Mouse (Mus musculus): ENCODE data around the gene Meis2. TPM values are rescaled to one million over a fixed set of nuclear protein-coding genes. Genes with fewer than 3 reads are reported as not detected.

Meis2 gene
- polyA plus RNA-seq, 1 experiment from 2014 or later = 8.2 TPM

DNA sequence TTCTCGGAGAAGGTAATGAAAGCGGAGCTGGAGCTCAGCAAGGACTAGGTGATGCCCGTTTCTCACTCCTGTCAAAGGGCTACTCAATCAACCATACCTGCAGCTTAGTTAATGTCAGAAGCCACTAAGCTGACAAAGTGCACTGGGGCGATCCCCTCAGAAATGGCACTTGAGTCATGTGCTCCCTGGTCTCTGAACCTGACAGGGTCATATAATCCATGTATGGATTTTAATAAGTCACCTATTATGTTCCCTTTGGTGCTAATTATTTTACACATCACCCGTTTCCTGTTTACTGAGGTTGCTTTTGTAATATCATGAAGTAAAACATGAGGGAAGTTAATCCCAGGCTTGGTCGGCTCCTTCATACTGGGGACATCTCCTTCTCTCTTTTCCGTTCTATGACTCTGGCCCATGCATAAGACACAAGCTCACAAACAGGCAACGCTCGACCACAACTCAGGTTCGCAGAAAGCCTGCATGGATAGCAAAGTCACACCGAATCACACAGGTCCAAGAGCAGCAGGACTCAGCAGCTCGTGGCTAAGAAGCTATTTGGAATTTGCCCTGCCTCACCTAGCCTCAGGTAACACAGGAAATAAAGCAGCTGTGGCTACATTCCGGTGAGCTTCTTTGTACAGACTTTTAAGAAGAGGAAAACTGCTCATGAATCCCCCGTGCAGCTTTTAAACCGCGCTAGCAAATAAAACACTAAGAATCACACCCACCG lies 153.6 kb downstream of the Meis2 start:
- no peak for DNase-seq (ENCODE audit: low spot score)

DNA sequence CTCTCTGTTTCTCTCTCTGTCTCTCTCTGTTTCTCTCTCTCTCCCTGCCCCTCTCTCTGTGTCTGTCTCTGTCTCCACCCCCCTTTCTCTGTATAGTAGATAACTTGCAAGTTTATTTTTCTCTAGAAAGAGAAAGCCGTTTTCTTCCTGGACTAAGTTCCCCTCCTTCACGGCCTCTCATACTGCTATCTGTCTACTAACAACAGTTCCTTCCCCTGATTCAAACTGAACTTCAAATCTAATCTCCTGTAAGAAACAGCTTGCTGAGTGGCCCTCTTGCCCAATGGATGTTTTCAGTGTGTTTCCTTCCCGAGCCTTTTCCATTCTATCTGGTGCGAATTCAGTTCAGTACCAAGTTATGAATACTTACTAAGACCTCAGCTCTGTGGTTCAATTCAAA lies 155.4 kb downstream of the Meis2 start:
- no peak for DNase-seq (ENCODE audit: low spot score)

DNA sequence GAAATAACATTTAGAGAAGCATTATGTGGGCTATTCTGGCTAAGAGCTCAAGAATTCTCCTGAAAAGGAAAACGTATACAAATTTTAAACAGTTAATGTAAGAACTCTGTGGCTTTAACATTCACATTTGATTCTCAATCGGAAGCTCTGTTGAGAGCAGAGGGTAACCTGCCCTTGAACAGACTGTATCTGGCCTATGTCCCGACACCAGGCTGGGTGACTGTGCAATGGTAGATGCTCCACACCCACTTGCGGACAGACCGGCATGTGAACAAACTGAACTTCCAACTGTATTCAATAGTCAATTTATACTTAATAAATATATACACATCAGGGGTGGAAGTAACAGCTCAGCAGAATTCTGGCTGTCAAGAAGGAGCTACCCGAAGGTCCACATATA lies 164.6 kb downstream of the Meis2 start:
- DNase-seq (ENCODE audit: low spot score) = no peak

DNA sequence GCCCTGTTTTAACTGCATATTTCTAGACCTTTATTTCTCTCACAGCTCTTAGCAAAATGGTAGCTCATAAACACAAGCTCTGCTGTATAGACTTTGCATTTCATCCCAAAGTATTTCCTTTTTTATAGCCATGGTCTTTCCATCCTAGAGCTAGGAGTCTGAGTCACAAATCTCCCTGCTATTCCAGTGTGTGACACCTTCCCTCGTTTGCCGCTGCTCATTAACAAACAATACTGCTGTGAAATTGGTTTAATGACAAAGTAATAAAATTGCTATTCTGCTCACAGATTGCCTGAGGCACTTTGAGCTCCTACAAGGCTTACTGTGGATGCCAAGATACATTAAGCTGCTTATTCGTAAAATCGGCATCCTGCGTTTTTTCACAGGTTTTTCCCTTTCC lies 168.1 kb downstream of the Meis2 start:
- no peak for DNase-seq (ENCODE audit: low spot score)

DNA sequence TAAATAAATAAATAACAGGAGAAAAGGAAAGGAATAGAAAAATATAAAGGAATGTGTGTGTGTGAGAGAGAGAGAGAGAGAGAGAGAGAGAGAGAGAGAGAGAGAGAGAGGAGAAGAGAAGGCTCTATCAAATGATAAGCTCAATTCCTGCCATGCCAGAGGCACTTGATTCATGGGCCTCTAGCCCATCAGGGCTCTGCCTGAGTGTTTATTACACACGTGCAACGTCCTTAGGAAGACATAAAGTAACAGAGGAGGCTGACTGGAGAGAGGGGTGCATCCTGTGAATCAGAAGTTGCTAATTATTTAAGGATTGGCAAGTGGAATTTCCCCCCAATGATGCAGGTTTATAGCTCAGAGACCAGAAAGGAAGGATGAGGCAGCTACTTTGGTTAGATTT lies 168.6 kb downstream of the Meis2 start:
- no peak for DNase-seq (ENCODE audit: low spot score)

DNA sequence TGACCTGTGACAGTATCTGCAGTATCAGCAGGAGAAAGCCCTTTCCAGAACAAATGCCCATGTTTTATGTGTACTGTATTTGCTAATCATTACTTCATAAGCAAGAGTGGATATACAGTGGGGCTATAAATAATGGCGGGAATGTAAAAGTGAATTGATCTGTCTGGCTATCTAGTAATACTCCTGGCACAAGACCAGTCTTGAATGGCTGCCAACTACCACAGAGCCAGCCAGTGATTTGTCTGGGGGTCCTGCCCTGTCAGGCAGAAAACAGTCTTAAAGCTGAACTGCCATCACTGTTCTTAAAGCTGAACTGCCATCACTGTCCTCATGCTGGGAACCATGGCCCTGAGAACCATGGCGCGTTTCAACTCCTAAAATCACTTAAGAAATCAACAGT lies 169.9 kb downstream of the Meis2 start:
- DNase-seq (ENCODE audit: low spot score) = no peak

DNA sequence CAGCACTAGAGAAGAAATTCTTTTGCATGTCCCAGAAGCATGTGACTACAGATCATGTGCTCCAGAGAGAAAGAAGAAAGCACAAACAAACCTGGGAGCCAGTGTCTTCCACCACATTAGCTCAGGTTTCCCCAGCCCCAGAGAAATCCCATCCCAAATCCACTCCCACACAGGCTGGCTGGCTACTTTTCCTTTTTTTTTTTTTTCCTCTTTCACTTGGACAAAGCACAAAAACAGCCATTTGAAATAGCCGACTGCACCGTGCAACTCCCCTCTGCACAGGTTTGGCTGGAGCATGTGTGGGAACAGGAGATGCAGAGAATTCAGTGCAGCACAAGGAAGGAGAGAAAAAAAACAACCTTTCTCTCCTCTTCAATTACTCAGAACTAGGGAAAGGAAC lies 170.4 kb downstream of the Meis2 start:
- DNase-seq (ENCODE audit: low spot score) = no peak

DNA sequence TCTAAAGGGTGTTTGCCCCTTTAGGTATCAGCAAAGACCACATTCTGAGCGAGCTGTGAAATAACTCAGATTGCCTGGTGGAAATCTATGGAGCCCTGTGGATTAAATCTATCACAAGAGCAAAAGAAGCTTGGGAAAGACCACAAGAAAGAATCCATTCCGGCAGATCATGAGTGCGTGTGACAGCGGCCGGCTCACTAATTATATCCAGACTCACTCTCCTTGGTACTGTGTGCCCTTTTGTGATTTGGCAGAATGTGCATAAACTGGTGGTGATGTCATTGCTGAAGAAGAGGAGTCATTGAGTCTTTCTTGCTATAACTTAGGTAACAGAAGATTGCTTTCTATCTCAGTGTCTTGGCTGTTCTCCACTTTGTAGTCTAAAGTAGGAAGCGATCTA lies 172.5 kb downstream of the Meis2 start:
- DNase-seq (ENCODE audit: low spot score) = no peak

DNA sequence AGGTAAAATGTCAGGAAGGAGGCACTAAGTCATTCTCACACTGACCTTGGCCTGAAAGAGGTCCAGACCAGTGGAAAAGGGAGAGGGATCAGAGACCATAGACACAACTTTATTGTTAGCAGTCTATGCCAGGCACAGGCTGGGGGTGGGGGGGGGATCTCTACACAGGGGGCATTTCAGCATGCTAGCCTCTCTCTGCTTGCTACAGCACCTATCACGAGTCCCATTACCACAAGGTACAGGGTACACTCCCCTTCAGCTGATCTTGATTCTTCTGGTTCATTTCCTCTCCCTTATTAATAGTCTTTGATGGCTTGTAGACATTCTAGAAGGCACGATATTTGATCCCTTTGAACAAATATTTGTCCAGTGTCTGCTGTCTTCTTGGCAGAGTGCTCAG lies 174.9 kb downstream of the Meis2 start:
- no peak for DNase-seq (ENCODE audit: low spot score)

DNA sequence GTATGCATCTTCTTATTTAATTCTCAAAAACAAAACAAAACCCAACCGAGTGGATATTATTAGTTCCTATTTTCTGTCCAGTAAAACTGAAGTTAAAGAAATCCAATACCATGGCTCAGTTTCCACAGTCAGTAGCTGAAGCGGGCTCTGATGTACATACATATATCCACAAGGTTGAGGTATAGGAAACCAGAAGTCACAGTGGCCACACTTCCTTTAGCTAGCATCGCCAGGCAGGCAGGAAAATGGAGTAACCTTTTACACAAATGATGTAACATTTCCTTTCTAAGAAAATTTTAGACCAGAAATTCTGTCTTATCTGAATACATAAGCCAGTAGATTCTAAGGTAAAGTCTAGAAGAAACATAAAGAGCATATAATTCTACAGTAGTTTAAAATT lies 175.6 kb downstream of the Meis2 start:
- DNase-seq (ENCODE audit: low spot score) = no peak

DNA sequence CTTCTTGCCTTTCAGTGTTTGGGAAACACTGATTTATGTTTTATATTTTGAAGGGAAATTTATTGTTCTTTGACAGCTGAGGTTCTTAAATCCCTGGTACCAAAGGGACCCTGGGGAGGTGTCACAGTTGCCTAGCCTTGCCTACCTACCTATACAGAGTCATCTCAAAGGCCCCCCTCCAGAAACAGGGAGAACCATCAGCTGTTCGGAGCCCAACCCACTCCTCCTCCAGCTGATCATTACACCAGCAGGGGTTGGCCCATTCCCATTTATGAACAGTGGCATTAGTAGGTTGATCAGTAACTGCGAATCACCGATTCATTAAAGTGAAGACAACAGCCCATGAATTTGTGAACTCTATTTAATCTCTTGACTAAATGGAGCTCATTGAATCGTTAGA lies 176.4 kb downstream of the Meis2 start:
- DNase-seq (ENCODE audit: low spot score) = no peak

DNA sequence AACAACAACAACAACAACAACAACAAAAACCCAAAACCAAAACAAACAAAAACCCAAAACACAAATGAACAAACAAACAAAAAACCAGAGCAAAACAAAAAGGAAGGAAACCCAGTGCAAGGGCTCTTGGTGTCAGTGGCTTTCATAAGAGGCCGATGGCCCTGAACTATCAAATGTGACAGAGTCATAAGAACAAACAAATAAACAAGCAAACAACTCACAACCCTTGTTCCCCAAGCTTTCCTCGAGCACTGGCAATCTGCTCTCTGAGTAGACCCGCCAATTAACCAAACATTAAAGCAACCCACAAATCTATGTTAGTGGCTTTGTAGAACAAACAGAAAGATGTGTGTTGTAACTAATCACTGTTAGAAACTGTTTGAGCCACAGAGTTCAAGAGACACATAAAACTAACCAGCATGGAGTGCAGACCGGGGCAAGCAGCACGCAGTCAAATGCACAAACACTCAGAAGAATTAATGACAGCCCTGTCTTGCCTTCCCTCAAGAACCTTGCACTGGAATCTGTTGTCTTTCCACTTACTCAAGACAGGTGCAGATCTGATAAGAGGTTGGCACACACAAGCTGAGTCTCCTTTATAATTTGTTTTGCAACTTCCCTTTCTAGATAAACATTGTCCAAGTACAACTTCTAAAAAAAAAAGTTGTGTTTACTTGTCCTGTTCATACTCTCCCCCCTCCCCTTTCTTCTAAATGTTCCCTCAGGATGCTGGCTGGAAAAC lies 177.1 kb downstream of the Meis2 start:
- no peak for DNase-seq (ENCODE audit: low spot score)

DNA sequence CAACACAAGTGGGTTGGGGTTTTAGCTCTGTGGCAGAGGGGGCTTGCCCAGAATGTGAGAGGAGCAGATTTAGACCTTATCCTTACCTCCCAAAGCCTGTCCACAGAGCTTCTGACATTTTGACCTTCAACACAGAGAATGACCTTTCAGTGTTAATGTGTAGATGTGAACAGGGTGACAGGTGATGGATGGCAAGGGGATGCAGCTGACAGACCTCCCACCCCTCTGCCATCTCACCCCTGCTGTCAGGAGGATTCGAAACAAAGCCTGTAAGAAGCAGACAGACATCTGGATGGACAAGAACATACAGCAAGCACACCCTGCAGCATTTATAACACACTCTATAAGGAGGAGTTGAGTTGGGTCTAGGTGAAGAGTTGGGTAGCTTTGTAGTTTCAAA lies 178.0 kb downstream of the Meis2 start:
- no peak for DNase-seq (ENCODE audit: low spot score)

DNA sequence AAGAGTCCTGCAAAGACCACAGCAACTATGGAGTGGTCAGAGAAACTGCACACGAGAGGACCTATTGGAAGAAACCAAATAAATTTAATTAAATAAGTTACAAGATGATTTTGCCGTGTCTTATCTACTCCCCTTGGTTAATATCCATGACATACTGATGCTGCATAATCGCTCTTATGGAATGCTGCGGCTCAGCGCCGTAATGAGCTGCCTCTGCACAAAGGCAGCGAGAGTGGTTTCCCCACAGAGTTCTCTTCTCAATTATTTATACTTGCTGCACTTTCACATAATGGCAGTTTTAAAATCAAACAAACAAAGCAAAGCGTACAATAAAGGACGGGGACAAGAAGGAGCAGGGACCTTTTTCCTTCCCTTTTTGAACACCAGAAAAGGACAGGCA lies 181.5 kb downstream of the Meis2 start:
- DNase-seq (ENCODE audit: low spot score) = no peak

DNA sequence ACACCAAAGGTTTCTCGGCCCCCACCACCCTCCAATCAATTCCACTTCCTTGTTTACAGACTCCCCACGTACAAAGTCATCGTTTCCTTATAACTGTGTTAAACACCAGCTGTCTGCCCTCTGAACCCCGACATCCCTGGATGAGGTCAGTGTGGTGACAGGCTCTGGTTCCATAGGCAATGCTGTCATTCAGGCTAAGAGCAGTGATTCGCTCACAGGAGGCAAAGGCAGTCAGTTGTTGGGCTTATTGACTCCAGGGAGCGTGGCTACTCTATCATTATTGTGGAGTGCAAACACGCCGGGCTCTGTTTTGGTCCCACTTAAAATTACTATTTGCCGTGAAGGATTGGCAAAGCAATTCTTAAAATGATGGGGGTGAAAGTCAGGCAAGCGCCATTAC lies 182.1 kb downstream of the Meis2 start:
- no peak for DNase-seq (ENCODE audit: low spot score)

DNA sequence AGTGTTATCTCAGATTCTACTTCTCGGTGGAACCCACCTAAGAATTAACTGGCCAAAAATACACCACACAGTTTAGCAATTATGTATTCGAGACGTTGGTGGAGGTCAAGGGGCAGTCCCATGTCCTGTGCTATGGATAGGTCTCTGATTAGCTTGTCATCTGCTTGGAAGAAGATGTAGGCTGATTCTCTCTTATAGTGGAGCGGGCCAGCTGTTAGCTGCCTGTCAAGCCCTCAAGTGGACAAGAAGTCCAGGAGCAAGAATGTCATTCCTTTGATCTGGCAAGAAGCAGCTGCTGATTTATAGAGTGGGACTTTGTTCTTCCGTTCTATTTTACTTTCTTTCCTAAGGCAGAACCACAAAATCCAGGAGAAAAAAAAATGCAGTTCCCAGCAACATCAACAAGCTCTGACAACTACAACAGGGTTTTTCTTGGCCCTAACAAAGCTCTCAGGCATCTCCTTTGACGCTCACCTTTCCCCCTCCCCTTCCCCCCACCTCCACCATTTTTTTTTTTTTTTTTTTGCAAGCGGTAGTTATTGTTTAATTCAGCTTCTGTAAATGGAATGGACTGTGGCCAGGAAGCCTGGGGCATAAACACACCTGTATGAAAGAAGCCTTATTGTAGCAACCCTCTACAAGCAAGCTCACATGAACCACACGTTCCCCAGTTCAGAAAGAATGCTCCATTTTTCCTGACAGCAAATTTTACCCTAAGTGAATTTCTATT lies 189.7 kb downstream of the Meis2 start:
- DNase-seq (ENCODE audit: low spot score) = no peak

DNA sequence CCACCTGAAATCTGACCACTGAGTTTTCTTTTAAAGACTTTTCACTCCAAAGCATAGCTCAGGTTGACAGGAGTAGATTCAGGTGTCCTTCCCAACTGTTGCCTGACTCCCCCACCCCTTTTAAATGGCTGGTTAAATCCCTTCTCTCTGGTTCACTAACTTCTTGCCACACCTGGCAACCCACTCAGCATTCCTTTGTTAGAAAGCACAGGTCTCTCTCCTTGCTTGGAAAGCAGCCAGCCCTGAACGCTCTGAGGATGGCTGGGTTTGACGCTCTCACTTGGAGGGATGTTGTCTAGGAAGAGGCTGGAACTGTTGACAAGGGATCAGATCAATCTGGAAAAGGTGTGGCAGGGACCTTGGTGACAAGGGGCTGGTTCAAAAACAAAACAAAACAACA lies 192.8 kb downstream of the Meis2 start:
- no peak for DNase-seq (ENCODE audit: low spot score)

DNA sequence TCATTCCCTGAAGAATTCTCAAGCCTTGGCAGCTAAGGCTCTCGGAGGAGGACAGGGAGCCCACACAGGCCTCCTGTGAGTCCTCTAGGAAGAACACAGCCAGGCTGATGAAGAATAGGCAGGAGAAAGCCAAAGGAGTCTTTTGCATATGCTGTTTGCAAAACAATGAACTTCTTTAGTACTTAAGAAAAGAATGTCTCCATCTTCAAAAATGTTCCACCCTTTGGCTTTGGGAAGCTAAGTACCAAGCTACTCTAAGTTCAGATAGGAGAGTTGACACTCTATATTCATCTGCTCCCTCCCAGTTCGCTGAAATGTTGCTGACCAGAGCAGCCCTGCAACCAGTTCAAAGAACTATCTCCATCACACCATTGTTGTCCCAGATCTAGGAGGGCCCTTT lies 195.7 kb downstream of the Meis2 start:
- no peak for DNase-seq (ENCODE audit: low spot score)

DNA sequence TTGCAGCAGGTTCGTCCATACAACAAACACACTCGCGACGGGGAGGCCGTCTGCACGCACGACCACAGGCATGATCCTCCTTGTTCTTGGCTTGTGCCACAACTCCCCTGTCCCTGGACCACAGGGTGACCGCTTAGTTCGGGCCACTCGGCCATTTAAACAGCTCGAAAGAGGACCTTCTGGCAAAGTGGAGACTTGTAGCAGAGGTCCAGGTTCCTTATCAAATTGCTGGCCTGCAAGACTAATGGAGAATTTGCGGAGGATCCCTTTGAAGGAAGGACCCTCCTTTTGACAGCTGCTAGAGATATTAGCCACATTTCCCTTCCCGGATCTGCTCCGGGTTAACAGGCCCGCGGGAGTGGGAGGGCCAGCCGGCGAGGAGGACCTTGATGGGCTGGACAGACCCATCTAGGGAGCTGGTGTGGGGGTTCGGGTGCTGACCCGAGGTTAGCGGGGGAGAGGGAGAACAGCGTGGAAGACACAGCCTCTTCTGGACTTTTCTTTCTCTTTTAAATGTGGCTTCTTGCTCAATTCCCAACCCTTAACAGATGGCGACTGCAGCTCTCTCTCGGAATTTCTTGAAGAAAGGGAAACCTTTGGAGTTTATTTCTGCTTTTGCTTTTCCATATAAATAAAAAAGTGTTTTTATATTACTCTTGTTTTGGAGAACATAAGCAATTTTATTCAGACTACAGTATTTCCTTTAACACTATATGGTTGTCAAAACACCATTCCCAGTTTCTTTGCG lies 204.9 kb downstream of the Meis2 start:
- no peak for DNase-seq (ENCODE audit: low spot score)

DNA sequence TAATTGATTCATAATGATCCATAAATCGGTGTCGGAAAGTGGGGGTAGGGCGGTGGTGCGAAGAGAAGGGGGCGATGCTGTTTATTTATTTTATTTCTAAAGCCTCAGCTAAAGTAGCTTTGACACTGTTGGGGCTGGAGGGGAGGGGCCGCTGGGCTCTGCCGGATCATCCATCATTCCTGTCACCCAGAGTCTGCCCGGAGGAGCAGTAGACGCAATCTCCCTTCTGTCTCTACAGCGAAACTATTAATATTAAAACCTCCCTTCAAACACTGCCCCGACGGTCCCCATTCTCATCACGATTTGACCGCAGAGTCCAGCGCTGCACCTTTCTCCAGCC lies 205.5 kb downstream of the Meis2 start:
- no peak for DNase-seq (ENCODE audit: low spot score)

DNA sequence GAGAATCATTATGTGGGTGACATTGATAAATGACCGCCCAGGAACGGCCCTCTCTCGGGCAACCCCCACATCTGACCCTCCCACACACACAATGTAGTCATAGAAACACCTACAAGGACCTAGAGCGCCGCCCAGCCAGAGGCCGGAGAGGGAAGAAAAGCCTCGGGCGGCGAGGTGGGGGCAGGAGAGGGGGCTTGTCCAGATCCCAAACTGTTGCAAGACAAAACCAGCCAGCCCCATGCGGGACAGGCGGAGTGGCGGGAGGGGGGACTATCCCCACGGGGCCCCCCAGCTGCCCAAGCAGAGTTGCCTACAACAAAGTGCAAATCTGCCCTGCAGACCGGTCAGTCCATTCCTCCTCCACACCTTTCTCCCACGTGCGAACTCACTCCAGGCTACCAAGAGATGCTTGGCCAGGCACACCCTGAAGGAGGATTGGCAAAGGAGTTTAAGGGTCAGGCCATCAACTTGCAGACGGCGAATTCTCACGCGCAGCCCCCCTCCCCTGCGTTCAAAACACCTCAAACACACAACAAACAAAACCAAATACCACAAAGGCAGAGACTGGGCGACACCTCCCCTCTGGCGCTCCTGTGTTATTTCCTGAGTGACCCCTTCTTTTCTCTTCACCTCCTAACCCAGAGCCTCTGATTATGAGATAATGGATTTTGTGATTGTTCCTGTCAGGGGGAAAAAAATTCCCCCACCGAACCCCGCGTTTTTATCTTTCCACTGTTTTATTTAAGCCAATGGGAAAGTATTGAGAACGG lies 206.1 kb downstream of the Meis2 start:
- no peak for DNase-seq (ENCODE audit: low spot score)

Data from thymus, postnatal 0 days (tissue).